Mouse (Mus musculus): ENCODE results near the gene Mrpl39. TPM values are rescaled to one million over a fixed set of nuclear protein-coding genes. Genes with fewer than 3 reads are reported as not detected.

The Mrpl39 gene
- polyA plus RNA-seq, 1 experiment from 2014 or later, result 51.4 TPM

- Histone ChIP-seq H3K36me3 (ENCODE audit: control insufficient read depth, insufficient read depth, low read length) (no peaks in the 10 kb centered on the region), H3K4me1 (ENCODE audit: control insufficient read depth, insufficient read depth, low read length) (no peaks in the 10 kb centered on the region), H3K27ac (ENCODE audit: low read depth, low read length) (no peak overlapping the region), H3K9me3 (replicated peaks; ENCODE audit: control insufficient read depth, low read length) (no peaks in the 10 kb centered on the region), H3K9ac (ENCODE audit: low read depth, low read length) (no peak overlapping the region), H3K4me3 (ENCODE audit: low read depth, low read length) (no peak overlapping the region), H3K27me3 (ENCODE audit: control insufficient read depth, insufficient read depth, low read length) (no peaks in the 10 kb centered on the region; the same call in 1 of the 2 replicates), H3K4me2 (no peak overlapping the region)
- ATAC-seq (replicated peaks; ENCODE audit: insufficient number of reproducible peaks, low FRiP score, low TSS enrichment), result no peak
- 64% methylated on average over 4 of the region's 4 CpGs for WGBS (ENCODE audit: insufficient replicate concordance)
These were observed 33.6 kb upstream of the Mrpl39 start for GRCm38 (mm10) chr16:84769182-84769581.

GRCm38 (mm10) chr16:84767956-84768355 is 32.4 kb upstream of the Mrpl39 start:
- no peak overlapping the region for H3K4me3 ChIP-seq (ENCODE audit: low read depth, low read length)
- ATAC-seq (replicated peaks; ENCODE audit: insufficient number of reproducible peaks, low FRiP score, low TSS enrichment), result no peak
- H3K9me3 ChIP-seq (replicated peaks; ENCODE audit: control insufficient read depth, low read length), result no peaks in the 10 kb centered on the region
- no peak overlapping the region for H3K4me2 ChIP-seq
- no peaks in the 10 kb centered on the region for H3K4me1 ChIP-seq (ENCODE audit: control insufficient read depth, insufficient read depth, low read length)
- WGBS (ENCODE audit: insufficient replicate concordance), result 79% methylated on average over 8 of the region's 8 CpGs
- no peaks in the 10 kb centered on the region for H3K27me3 ChIP-seq (ENCODE audit: control insufficient read depth, insufficient read depth, low read length)
- H3K9ac ChIP-seq (ENCODE audit: low read depth, low read length), result no peak overlapping the region
- H3K27ac ChIP-seq (ENCODE audit: low read depth, low read length), result no peak overlapping the region
- no peaks in the 10 kb centered on the region for H3K36me3 ChIP-seq (ENCODE audit: control insufficient read depth, insufficient read depth, low read length)

GRCm38 (mm10) chr16:84745721-84746306 is 10.3 kb upstream of the Mrpl39 start:
- Histone ChIP-seq H3K9me3 (replicated peaks; ENCODE audit: control insufficient read depth, low read length) (no peaks in the 10 kb centered on the region), H3K4me3 (ENCODE audit: low read depth, low read length) (no peak overlapping the region), H3K27me3 (ENCODE audit: control insufficient read depth, insufficient read depth, low read length) (no peaks in the 10 kb centered on the region), H3K36me3 (ENCODE audit: control insufficient read depth, insufficient read depth, low read length) (no peaks in the 10 kb centered on the region), H3K4me1 (ENCODE audit: control insufficient read depth, insufficient read depth, low read length) (no peaks in the 10 kb centered on the region), H3K27ac (ENCODE audit: low read depth, low read length) (no peak overlapping the region), H3K9ac (ENCODE audit: low read depth, low read length) (no peak overlapping the region), H3K4me2 (no peak overlapping the region)
- 64% methylated on average over 6 of the region's 6 CpGs for WGBS (ENCODE audit: insufficient replicate concordance)
- no peak for ATAC-seq (replicated peaks; ENCODE audit: insufficient number of reproducible peaks, low FRiP score, low TSS enrichment)

GRCm38 (mm10) chr16:84744703-84745490 is 9.4 kb upstream of the Mrpl39 start:
- Histone ChIP-seq H3K4me3 (ENCODE audit: low read depth, low read length) (no peak overlapping the region), H3K27ac (ENCODE audit: low read depth, low read length) (no peak overlapping the region), H3K4me1 (ENCODE audit: control insufficient read depth, insufficient read depth, low read length) (no peaks in the 10 kb centered on the region), H3K36me3 (ENCODE audit: control insufficient read depth, insufficient read depth, low read length) (no peaks in the 10 kb centered on the region), H3K9me3 (replicated peaks; ENCODE audit: control insufficient read depth, low read length) (no peaks in the 10 kb centered on the region), H3K4me2 (no peak overlapping the region), H3K9ac (ENCODE audit: low read depth, low read length) (no peak overlapping the region), H3K27me3 (ENCODE audit: control insufficient read depth, insufficient read depth, low read length) (no peaks in the 10 kb centered on the region)
- ATAC-seq (replicated peaks; ENCODE audit: insufficient number of reproducible peaks, low FRiP score, low TSS enrichment), result no peak
- 70% methylated on average over 10 of the region's 10 CpGs for WGBS (ENCODE audit: insufficient replicate concordance)

- Histone ChIP-seq H3K4me1 (ENCODE audit: control insufficient read depth, insufficient read depth, low read length) (peaks cover 5% of the 10 kb centered on the region; the same call in 1 of the 2 replicates), H3K4me2 (no peak overlapping the region), H3K9me3 (replicated peaks; ENCODE audit: control insufficient read depth, low read length) (no peaks in the 10 kb centered on the region), H3K4me3 (ENCODE audit: low read depth, low read length) (no peak overlapping the region), H3K9ac (ENCODE audit: low read depth, low read length) (no peak overlapping the region), H3K36me3 (ENCODE audit: control insufficient read depth, insufficient read depth, low read length) (no peaks in the 10 kb centered on the region), H3K27ac (ENCODE audit: low read depth, low read length) (no peak overlapping the region), H3K27me3 (ENCODE audit: control insufficient read depth, insufficient read depth, low read length) (no peaks in the 10 kb centered on the region)
- 74% methylated on average over 3 of the region's 3 CpGs for WGBS (ENCODE audit: insufficient replicate concordance)
- no peak for ATAC-seq (replicated peaks; ENCODE audit: insufficient number of reproducible peaks, low FRiP score, low TSS enrichment)
These were observed 1.8 kb upstream of the Mrpl39 start for GRCm38 (mm10) chr16:84737358-84737757.

- Histone ChIP-seq H3K9me3 (replicated peaks; ENCODE audit: control insufficient read depth, low read length) (no peaks in the 10 kb centered on the region), H3K36me3 (ENCODE audit: control insufficient read depth, insufficient read depth, low read length) (no peaks in the 10 kb centered on the region), H3K4me3 (ENCODE audit: low read depth, low read length) (peak overlapping the region; percentile 74), H3K9ac (ENCODE audit: low read depth, low read length) (peak overlapping the region; percentile 81), H3K4me1 (ENCODE audit: control insufficient read depth, insufficient read depth, low read length) (peaks cover 5% of the 10 kb centered on the region; the same call in 1 of the 2 replicates), H3K27me3 (ENCODE audit: control insufficient read depth, insufficient read depth, low read length) (no peaks in the 10 kb centered on the region), H3K27ac (ENCODE audit: low read depth, low read length) (0 out of 2 replicates have a peak overlapping the region, but pooled peaks have one; percentile 43), H3K4me2 (peak overlapping the region; percentile 73)
- peak; percentile 11; the same call in 1 of the 2 replicates for ATAC-seq (replicated peaks; ENCODE audit: insufficient number of reproducible peaks, low FRiP score, low TSS enrichment)
- WGBS (ENCODE audit: insufficient replicate concordance), result 2% methylated on average over 15 of the region's 15 CpGs
These were observed 756 bp downstream of the Mrpl39 start for GRCm38 (mm10) chr16:84734806-84735165.

- H3K27ac ChIP-seq (ENCODE audit: low read depth, low read length), result no peak overlapping the region
- H3K36me3 ChIP-seq (ENCODE audit: control insufficient read depth, insufficient read depth, low read length), result peaks cover 21% of the 10 kb centered on the region
- ATAC-seq (replicated peaks; ENCODE audit: insufficient number of reproducible peaks, low FRiP score, low TSS enrichment), result no peak
- H3K4me2 ChIP-seq, result no peak overlapping the region
- H3K4me3 ChIP-seq (ENCODE audit: low read depth, low read length), result no peak overlapping the region
- no peaks in the 10 kb centered on the region for H3K4me1 ChIP-seq (ENCODE audit: control insufficient read depth, insufficient read depth, low read length)
- no peak overlapping the region for H3K9ac ChIP-seq (ENCODE audit: low read depth, low read length)
- H3K9me3 ChIP-seq (replicated peaks; ENCODE audit: control insufficient read depth, low read length), result no peaks in the 10 kb centered on the region
- H3K27me3 ChIP-seq (ENCODE audit: control insufficient read depth, insufficient read depth, low read length), result no peaks in the 10 kb centered on the region
- WGBS (ENCODE audit: insufficient replicate concordance), result 92% methylated on average over 2 of the region's 2 CpGs
These were observed 14.9 kb downstream of the Mrpl39 start for GRCm38 (mm10) chr16:84720670-84721069.

GRCm38 (mm10) chr16:84718250-84718649 is 17.3 kb downstream of the Mrpl39 start:
- no peaks in the 10 kb centered on the region for H3K27me3 ChIP-seq (ENCODE audit: control insufficient read depth, insufficient read depth, low read length)
- H3K36me3 ChIP-seq (ENCODE audit: control insufficient read depth, insufficient read depth, low read length), result peaks cover 15% of the 10 kb centered on the region
- ATAC-seq (replicated peaks; ENCODE audit: insufficient number of reproducible peaks, low FRiP score, low TSS enrichment), result no peak
- no peak overlapping the region for H3K4me2 ChIP-seq
- H3K9me3 ChIP-seq (replicated peaks; ENCODE audit: control insufficient read depth, low read length), result no peaks in the 10 kb centered on the region
- no peak overlapping the region for H3K4me3 ChIP-seq (ENCODE audit: low read depth, low read length)
- no peak overlapping the region for H3K27ac ChIP-seq (ENCODE audit: low read depth, low read length)
- H3K4me1 ChIP-seq (ENCODE audit: control insufficient read depth, insufficient read depth, low read length), result no peaks in the 10 kb centered on the region
- WGBS (ENCODE audit: insufficient replicate concordance), result 89% methylated on average over 4 of the region's 4 CpGs
- no peak overlapping the region for H3K9ac ChIP-seq (ENCODE audit: low read depth, low read length)

Data from heart, embryonic 11.5 days (tissue).